Mouse (Mus musculus) layer of hippocampus, adult 6 months (tissue): ENCODE results near the gene 4930455H04Rik. TPM values are rescaled to one million over a fixed set of nuclear protein-coding genes. Genes with fewer than 3 reads are reported as not detected.

Experiments used
- long read RNA-seq, 2 experiments: library from polyadenylated mRNA; unstranded; transcript quantifications; one replicate each; pipeline ENCODE4 v2.0.0; 2019 to 2020
- polyA plus RNA-seq: library from polyadenylated mRNA; unstranded; fragments of <200 nt; fragmentation: Nextera tagmentation; gene quantifications from 2 replicates; pipeline ENCODE4 v1.2.3, GENCODE M21; 2021

Gene 4930455H04Rik
- polyA plus RNA-seq, result not detected in 2 replicates
- long read RNA-seq, experiment 1, result 0 reads
- long read RNA-seq, experiment 2, result 0 reads

DNA sequence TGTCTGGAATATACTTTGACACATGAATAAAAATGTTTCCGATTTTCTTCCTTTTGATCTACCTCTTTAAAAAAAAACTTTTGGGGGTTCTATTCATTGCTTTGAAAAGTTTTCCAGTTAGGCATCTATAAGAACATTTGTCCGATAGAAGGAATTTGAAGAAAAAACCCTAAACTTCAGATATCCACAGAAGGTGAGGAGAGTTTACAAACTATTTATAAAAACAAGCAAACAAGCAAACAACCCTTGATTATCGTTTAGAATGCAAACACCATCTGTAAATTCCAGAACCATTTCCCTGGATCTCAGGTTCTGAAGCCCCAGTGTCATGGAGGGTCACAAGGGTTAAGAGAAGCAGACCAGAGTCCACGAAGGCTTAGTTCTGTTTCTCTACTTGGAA lies at the start of gene 4930455H04Rik:
4930455H04Rik (plus strand) TSS at position 301 of the 400 bp plus-strand sequence.

DNA sequence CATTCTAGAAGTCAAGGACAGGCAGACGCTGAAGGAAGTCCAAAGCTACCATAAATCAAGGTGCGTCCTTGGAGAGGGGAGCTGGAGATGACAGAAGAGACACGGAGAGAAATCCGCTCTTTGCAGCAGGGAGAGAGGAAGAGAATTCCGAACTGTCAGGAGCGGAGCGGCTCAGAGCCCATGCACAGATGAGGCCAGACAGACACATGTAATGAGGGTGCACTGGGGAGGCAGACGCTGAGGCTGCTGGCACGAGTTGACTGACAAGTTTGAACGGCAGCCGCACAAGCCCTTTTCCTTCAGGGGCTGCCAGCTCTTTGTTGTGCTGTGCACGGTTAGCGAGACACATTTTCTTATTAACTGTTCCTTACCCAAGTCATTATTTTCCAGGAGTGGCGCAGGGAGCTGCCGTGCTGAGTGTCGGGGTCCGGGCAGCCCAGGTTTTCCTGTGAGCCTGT lies 502 bp downstream of the 4930455H04Rik start, which contains the start of gene Palmd:
Palmd (minus strand) TSS at position 448 of the 458 bp plus-strand sequence.

Other genes starting within 250 kb of the 4930455H04Rik start
- 5.7 and 6.2 TPM in 2 replicates for gene Agl, start 160.1 kb upstream of the 4930455H04Rik start, polyA plus RNA-seq
- gene Frrs1, start 108.8 kb upstream of the 4930455H04Rik start, polyA plus RNA-seq, result 0.93 and 2.3 TPM in 2 replicates
- gene Palmd, start 720 bp downstream of the 4930455H04Rik start, polyA plus RNA-seq, result 14.7 and 14.8 TPM in 2 replicates